Mouse (Mus musculus) CH12.LX (cell line): ENCODE measurements around the gene Nenf. TPM values are rescaled to one million over a fixed set of nuclear protein-coding genes. Genes with fewer than 3 reads are reported as not detected.

Source experiments
- DNase-seq: peaks from one replicate; pipeline ENCODE4 v3.0.0-alpha.2; 2013; ENCODE audit errors: extremely low read depth
- H3K27ac ChIP-seq: 2 replicates; pipeline ENCODE4 v1.5.1; 2012; ENCODE audit warnings: low read depth, mild to moderate bottlenecking, control low read depth, moderate library complexity; ENCODE audit not compliant: insufficient read depth
- H3K27me3 ChIP-seq: replicated peaks from 2 replicates; pipeline ENCODE3; 2012; ENCODE audit warnings: inconsistent platforms
- H3K36me3 ChIP-seq, 2 experiments: replicated peaks in 1 of 2; 2 replicates each; pipeline versions ENCODE3 to v1.6.1; 2012; ENCODE audit warnings: inconsistent platforms in 1 of 2, low read length in 1 of 2, mild to moderate bottlenecking in 1 of 2, mixed read lengths in 1 of 2, moderate library complexity in 1 of 2; ENCODE audit not compliant: control insufficient read depth in 1 of 2, insufficient read depth in 1 of 2
- H3K4me1 ChIP-seq, 2 experiments: 2 replicates each; pipeline ENCODE4 v1.6.1; 2012; ENCODE audit warnings: inconsistent platforms in 1 of 2, moderate library complexity in 1 of 2; ENCODE audit not compliant: insufficient read depth in 2 of 2, control insufficient read depth in 1 of 2
- H3K4me2 ChIP-seq: 2 replicates; pipeline ENCODE4 v1.6.1; 2012; ENCODE audit warnings: low read depth, mild to moderate bottlenecking, control low read depth; ENCODE audit not compliant: poor library complexity, insufficient read depth, severe bottlenecking
- H3K4me3 ChIP-seq, 3 experiments: fragments of 150-350 bp in 1 of 3; sonication (generic) in 1 of 3; replicated peaks in 1 of 3; 2 replicates each; pipeline versions ENCODE3 to v1.5.1; 2011 to 2012; ENCODE audit warnings: low read depth in 2 of 3, low read length in 2 of 3, mild to moderate bottlenecking in 2 of 3, moderate library complexity in 2 of 3, control low read depth in 1 of 3, improper control_type of control experiment in 1 of 3, inconsistent platforms in 1 of 3, mixed read lengths in 1 of 3; ENCODE audit not compliant: poor library complexity in 1 of 3
- H3K79me2 ChIP-seq: replicated peaks from 2 replicates; pipeline ENCODE4 v1.6.1; 2012; ENCODE audit warnings: mild to moderate bottlenecking, moderate library complexity; ENCODE audit not compliant: control insufficient read depth, poor library complexity, insufficient read depth, severe bottlenecking; ENCODE audit errors: extremely low read depth
- H3K9ac ChIP-seq: 2 replicates; pipeline ENCODE4 v1.6.1; 2012; ENCODE audit warnings: low read depth, mild to moderate bottlenecking, control low read depth, moderate library complexity; ENCODE audit not compliant: insufficient read depth
- H3K9me3 ChIP-seq: replicated peaks from 2 replicates; pipeline ENCODE3; 2012; ENCODE audit warnings: low read length, inconsistent platforms, mixed read lengths
- CTCF ChIP-seq, 2 experiments: IDR thresholded peaks in 1 of 2; conservative IDR thresholded peaks in 1 of 2; 2 replicates each; pipeline ENCODE4 v1.5.1; 2011 to 2012; ENCODE audit warnings: low read depth in 2 of 2, low read length in 2 of 2, improper control_type of control experiment in 1 of 2, inconsistent platforms in 1 of 2, mild to moderate bottlenecking in 1 of 2, moderate library complexity in 1 of 2
- EP300 ChIP-seq: IDR thresholded peaks from 2 replicates; pipeline ENCODE4 v1.6.1; 2011; ENCODE audit warnings: low read length, improper control_type of control experiment
- GABPA ChIP-seq: IDR thresholded peaks from 2 replicates; pipeline ENCODE4 v1.6.1; 2012; ENCODE audit warnings: low read depth, low read length, improper control_type of control experiment, inconsistent platforms; ENCODE audit not compliant: insufficient replicate concordance
- IRF4 ChIP-seq: IDR thresholded peaks from 2 replicates; pipeline ENCODE4 v1.6.1; 2014; ENCODE audit warnings: low read depth, mild to moderate bottlenecking, inconsistent platforms, low read length, improper control_type of control experiment
- JUN ChIP-seq: IDR thresholded peaks from 2 replicates; pipeline ENCODE4 v1.6.1; 2011; ENCODE audit warnings: low read depth, mild to moderate bottlenecking, low read length, improper control_type of control experiment, moderate library complexity; ENCODE audit not compliant: insufficient read depth
- MAX ChIP-seq: IDR thresholded peaks from 2 replicates; pipeline ENCODE4 v1.6.1; 2011; ENCODE audit warnings: low read length, improper control_type of control experiment
- MEF2A ChIP-seq: IDR thresholded peaks from 2 replicates; pipeline ENCODE4 v1.6.1; 2014; ENCODE audit warnings: low read depth, mild to moderate bottlenecking, inconsistent platforms, low read length, improper control_type of control experiment, borderline replicate concordance
- RAD21 ChIP-seq: IDR thresholded peaks from 2 replicates; pipeline ENCODE4 v1.6.1; 2011; ENCODE audit warnings: low read depth, mild to moderate bottlenecking, low read length, improper control_type of control experiment, moderate library complexity
- SMC3 ChIP-seq: IDR thresholded peaks from 2 replicates; pipeline ENCODE4 v1.6.1; 2011; ENCODE audit warnings: low read depth, low read length, improper control_type of control experiment
- TCF12 ChIP-seq: IDR thresholded peaks from 2 replicates; pipeline ENCODE4 v1.6.1; 2014; ENCODE audit warnings: low read depth, mild to moderate bottlenecking, inconsistent platforms, low read length, improper control_type of control experiment
- UBTF ChIP-seq: IDR thresholded peaks from 2 replicates; pipeline ENCODE4 v1.6.1; 2012; ENCODE audit warnings: low read depth, mild to moderate bottlenecking, inconsistent platforms, low read length, improper control_type of control experiment, moderate library complexity
- dilution Hi-C: fragments of 300-500 bp; cut with MboI; formaldehyde crosslinking; loops from 2 replicates; pipeline ENCODE4 v1.14.3; 2020; ENCODE audit warnings: low sequenced_read_pairs; ENCODE audit not compliant: extremely low pct_unique_long_range_greater_than_20kb, extremely low pct_ligation_motif_present
- in situ Hi-C: fragments of 300-500 bp; cut with MboI; formaldehyde crosslinking; loops from 3 replicates; pipeline ENCODE4 v1.14.3; 2019; ENCODE audit warnings: low sequenced_read_pairs, low pct_ligation_motif_present, low pct_unique_long_range_greater_than_20kb, mixed read lengths
- polyA plus RNA-seq: library from polyadenylated mRNA; unstranded; fragments of >175 nt; gene quantifications from 2 replicates; pipeline ENCODE4 v1.2.1, GENCODE M21; 2012; ENCODE audit warnings: low read depth; ENCODE audit not compliant: insufficient read length
- total RNA-seq, 2 experiments: library from RNA; depleted of rRNA; stranded (reverse); fragments of 300-350 nt in 1 of 2; fragments of >200 nt in 1 of 2; gene quantifications; 2 replicates each; pipeline ENCODE4 v1.2.3; 2012 to 2014

The Nenf gene
- total and polyA plus RNA-seq, 3 experiments: 28.8 to 86.7 (median 43.8) TPM

- no peaks in the 10 kb centered on the region for H3K27me3 ChIP-seq
- in situ Hi-C loops: loop anchor here (10.0 kb wide), 1 partner anchor 253 kb away; no protein-coding TSS in a partner anchor
These were observed 6.6 kb downstream of the Nenf start for GRCm38 (mm10) chr1:191311296-191311898.

GRCm38 (mm10) chr1:191307766-191308455 is 10.1 kb downstream of the Nenf start:
- TF ChIP-seq MEF2A (no peak), RAD21 (peak; percentile 60), SMC3 (peak; percentile 45), CTCF (conservative IDR thresholded peaks at IDR 0.05 in 1 of 2, IDR thresholded peaks at IDR 0.05 in 1 of 2; ENCODE audit: low read depth in 2 of 2, low read length in 2 of 2) (peak; percentile 23 to 59; a peak in 2 of 4 replicates)
- TF ChIP-seq, all 38 proteins: peak for 3

More at GRCm38 (mm10) chr1:191311296-191311898, 6.6 kb downstream of the Nenf start:
- no peak overlapping the region for H3K27ac ChIP-seq
- H3K4me2 ChIP-seq: no peak overlapping the region
- TF ChIP-seq EP300 (no peak), TCF12 (no peak), JUN (no peak), MAX (no peak), RAD21 (no peak), UBTF (no peak)
- peaks cover 3% of the 10 kb centered on the region for H3K9me3 ChIP-seq
- no peak overlapping the region for H3K9ac ChIP-seq
- no peak for DNase-seq
- H3K4me1 ChIP-seq: peaks cover 10 to 23% of the 10 kb centered on the region in 2 experiments
- no peak overlapping the region for H3K4me3 ChIP-seq
- H3K36me3 ChIP-seq: peaks cover 4 to 33% of the 10 kb centered on the region in 2 experiments
- H3K79me2 ChIP-seq: no peaks in the 10 kb centered on the region
- dilution Hi-C loops: no loop called here

GRCm38 (mm10) chr1:191306316-191306715 is 11.7 kb downstream of the Nenf start:
- no peak for TF ChIP-seq GABPA
- TF ChIP-seq CTCF (conservative IDR thresholded peaks at IDR 0.05 in 1 of 2, IDR thresholded peaks at IDR 0.05 in 1 of 2; ENCODE audit: low read depth in 2 of 2, low read length in 2 of 2): 0 out of 4 replicates have a peak, but pooled peaks of 1 of the 2 experiments have one; percentile 26
- TF ChIP-seq IRF4: no peak
- no peak for TF ChIP-seq EP300
- H3K79me2 ChIP-seq: no peaks in the 10 kb centered on the region
- no peak overlapping the region for H3K27ac ChIP-seq
- peaks cover 32 to 48% of the 10 kb centered on the region in 2 experiments for H3K4me1 ChIP-seq
- in situ Hi-C loops (no loop called here), dilution Hi-C loops (no loop called here)
- H3K9ac ChIP-seq: no peak overlapping the region
- H3K9me3 ChIP-seq: peaks cover 3% of the 10 kb centered on the region
- peaks cover 6 to 34% of the 10 kb centered on the region in 2 experiments for H3K36me3 ChIP-seq
- no peak for DNase-seq
- H3K4me3 ChIP-seq: no peak overlapping the region
- no peaks in the 10 kb centered on the region for H3K27me3 ChIP-seq
- H3K4me2 ChIP-seq: no peak overlapping the region

More at GRCm38 (mm10) chr1:191307766-191308455, 10.1 kb downstream of the Nenf start:
- Histone ChIP-seq H3K27ac (no peak overlapping the region), H3K4me1 (peaks cover 32 to 43% of the 10 kb centered on the region in 2 experiments), H3K27me3 (no peaks in the 10 kb centered on the region), H3K4me3 (no peak overlapping the region), H3K4me2 (no peak overlapping the region), H3K9ac (no peak overlapping the region), H3K36me3 (peaks cover 6 to 36% of the 10 kb centered on the region in 2 experiments), H3K9me3 (peaks cover 3% of the 10 kb centered on the region), H3K79me2 (no peaks in the 10 kb centered on the region)
- in situ Hi-C loops: no loop called here
- DNase-seq: no peak
- dilution Hi-C loops: no loop called here
